Mouse (Mus musculus) thymus, adult 2 months (tissue): Measurements from ENCODE around the gene Hgd. TPM values are rescaled to one million over a fixed set of nuclear protein-coding genes. Genes with fewer than 3 reads are reported as not detected.

Experiments used
- DNase-seq: peaks from one replicate; pipeline ENCODE4 v3.0.0; 2021
- H3K27ac ChIP-seq: fragments of 200-500 bp; 2 replicates; pipeline ENCODE4 v1.5.1; 2012; ENCODE audit warnings: low read length, control low read depth; ENCODE audit not compliant: control insufficient read depth, insufficient read depth
- H3K27me3 ChIP-seq: fragments of 200-500 bp; 2 replicates; pipeline ENCODE4 v1.6.1; 2012; ENCODE audit warnings: mild to moderate bottlenecking, low read length, moderate library complexity, mixed read lengths; ENCODE audit not compliant: control insufficient read depth, insufficient read depth
- H3K36me3 ChIP-seq: fragments of 200-500 bp; 2 replicates; pipeline ENCODE4 v1.6.1; 2012; ENCODE audit warnings: mild to moderate bottlenecking, low read length, moderate library complexity; ENCODE audit not compliant: control insufficient read depth, insufficient read depth
- H3K4me1 ChIP-seq: fragments of 200-500 bp; replicated peaks from 2 replicates; pipeline ENCODE4 v1.6.1; 2012; ENCODE audit warnings: low read length; ENCODE audit not compliant: control insufficient read depth, insufficient read depth
- H3K4me3 ChIP-seq: fragments of 200-500 bp; 2 replicates; pipeline ENCODE4 v1.5.1; 2012; ENCODE audit warnings: mild to moderate bottlenecking, low read length, control low read depth, moderate library complexity; ENCODE audit not compliant: control insufficient read depth, insufficient read depth
- CTCF ChIP-seq: fragments of 200-500 bp; IDR thresholded peaks from 2 replicates; pipeline ENCODE4 v1.5.1; 2012; ENCODE audit warnings: mild to moderate bottlenecking, control low read depth, low read length, moderate library complexity, borderline replicate concordance; ENCODE audit not compliant: control insufficient read depth, poor library complexity, insufficient read depth; ENCODE audit errors: extremely low read depth
- POLR2A ChIP-seq: fragments of 200-500 bp; IDR thresholded peaks from 2 replicates; pipeline ENCODE4 v1.6.1; 2012; ENCODE audit warnings: mild to moderate bottlenecking, low read length, control low read depth, moderate library complexity; ENCODE audit not compliant: control insufficient read depth, poor library complexity, insufficient read depth; ENCODE audit errors: extremely low read depth
- WGBS: fragments of 180-500 bp; shearing (Covaris S2); methylation state at CpG from one replicate; pipeline ENCODE4 v1.1.7; 2018; 5-methylcytosine and 5-hydroxymethylcytosine counted together
- polyA plus RNA-seq: library from polyadenylated mRNA; depleted of rRNA; stranded (reverse); fragments of >200 nt; gene quantifications from 2 replicates; pipeline ENCODE4 v1.2.3, GENCODE M21; 2012; rRNA removed

The Hgd gene
- 0.54 and 1.4 TPM in 2 replicates for polyA plus RNA-seq

DNA sequence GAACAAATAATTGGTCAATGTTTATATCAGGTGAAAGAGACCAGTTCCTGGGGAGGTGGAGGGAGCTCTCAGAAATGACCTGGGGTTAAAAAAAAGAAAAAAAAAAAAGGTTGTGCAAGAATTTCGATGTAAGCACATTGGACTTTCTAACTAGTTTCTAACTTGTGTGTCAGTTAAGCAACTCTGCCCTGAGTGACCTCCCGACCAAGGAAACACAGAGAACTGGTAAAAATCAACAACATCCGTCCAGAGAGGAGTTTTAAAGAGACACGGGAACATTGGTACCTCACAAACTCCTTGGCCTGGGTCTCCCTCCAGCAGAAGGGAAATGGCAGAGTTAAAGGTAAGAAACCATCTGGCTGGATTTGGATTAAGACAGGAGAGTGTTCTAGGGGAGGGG lies at the start of gene Hgd:
Gene Hgd (plus strand): TSS at position 160 of the 400 bp plus-strand sequence.
- no peak for DNase-seq
- H3K27me3 ChIP-seq, result no peaks in the 10 kb centered on the region; the same call in 1 of the 2 replicates
- TF ChIP-seq POLR2A (no peak), CTCF (no peak)
- no peak within 1 kb of the TSS for H3K4me3 ChIP-seq
- H3K27ac ChIP-seq, result no peak within 1 kb of the TSS
- H3K4me1 ChIP-seq, result no peaks in the 10 kb centered on the region
- 83% methylated on average over 4 of the region's 4 CpGs for WGBS
- no peaks in the 10 kb centered on the region for H3K36me3 ChIP-seq

DNA sequence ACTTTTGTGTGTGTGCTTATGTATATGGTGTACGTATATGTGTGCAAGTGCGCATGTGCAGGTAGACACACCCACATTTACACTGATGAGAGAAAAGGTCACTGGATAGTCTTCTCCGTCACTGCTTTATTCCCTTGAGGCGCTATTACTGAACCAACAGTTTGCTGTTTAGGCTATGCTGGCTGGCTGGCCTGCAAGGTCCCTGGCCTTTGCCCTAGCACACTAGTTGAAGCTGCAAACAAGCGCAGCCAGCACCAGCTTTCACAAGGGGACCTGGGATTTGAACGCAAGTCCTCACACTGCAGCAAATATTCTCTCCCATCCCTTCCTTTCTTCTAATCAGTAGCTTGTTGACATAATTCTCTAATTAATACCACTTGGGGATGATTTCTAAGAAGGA lies 49.8 kb upstream of the Hgd start:
- no peaks in the 10 kb centered on the region for H3K27me3 ChIP-seq
- H3K4me1 ChIP-seq, result no peaks in the 10 kb centered on the region
- 98% methylated on average over 6 of the region's 6 CpGs for WGBS
- TF ChIP-seq CTCF (no peak), POLR2A (no peak)
- DNase-seq, result no peak
- H3K27ac ChIP-seq, result no peak overlapping the region
- no peak overlapping the region for H3K4me3 ChIP-seq
- H3K36me3 ChIP-seq, result peaks cover 2% of the 10 kb centered on the region; the same call in 1 of the 2 replicates

DNA sequence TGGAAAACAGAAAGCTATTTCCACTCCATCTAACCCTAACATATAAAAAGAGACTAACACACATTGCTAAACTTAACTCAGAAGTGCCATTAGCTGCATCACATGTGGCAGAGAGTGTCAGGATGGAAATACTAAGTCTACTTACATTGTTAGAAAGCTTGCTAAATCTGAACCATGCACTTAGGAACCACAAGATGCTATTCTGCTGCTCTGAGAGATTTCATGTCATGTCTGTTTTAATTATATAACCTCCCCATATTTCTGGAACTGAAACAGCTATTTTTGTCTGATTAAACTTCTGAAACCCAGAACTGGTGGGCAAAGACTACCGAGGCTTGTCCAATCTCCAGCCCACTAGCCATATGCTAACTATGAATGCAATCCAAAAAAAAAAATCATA lies 47.9 kb upstream of the Hgd start:
- Histone ChIP-seq H3K4me3 (no peak overlapping the region), H3K27ac (no peak overlapping the region), H3K4me1 (no peaks in the 10 kb centered on the region), H3K36me3 (peaks cover 3% of the 10 kb centered on the region; the same call in 1 of the 2 replicates), H3K27me3 (no peaks in the 10 kb centered on the region)
- WGBS, result 87% methylated on average over 1 of the region's 1 CpGs
- TF ChIP-seq POLR2A (no peak), CTCF (no peak)
- DNase-seq, result no peak

DNA sequence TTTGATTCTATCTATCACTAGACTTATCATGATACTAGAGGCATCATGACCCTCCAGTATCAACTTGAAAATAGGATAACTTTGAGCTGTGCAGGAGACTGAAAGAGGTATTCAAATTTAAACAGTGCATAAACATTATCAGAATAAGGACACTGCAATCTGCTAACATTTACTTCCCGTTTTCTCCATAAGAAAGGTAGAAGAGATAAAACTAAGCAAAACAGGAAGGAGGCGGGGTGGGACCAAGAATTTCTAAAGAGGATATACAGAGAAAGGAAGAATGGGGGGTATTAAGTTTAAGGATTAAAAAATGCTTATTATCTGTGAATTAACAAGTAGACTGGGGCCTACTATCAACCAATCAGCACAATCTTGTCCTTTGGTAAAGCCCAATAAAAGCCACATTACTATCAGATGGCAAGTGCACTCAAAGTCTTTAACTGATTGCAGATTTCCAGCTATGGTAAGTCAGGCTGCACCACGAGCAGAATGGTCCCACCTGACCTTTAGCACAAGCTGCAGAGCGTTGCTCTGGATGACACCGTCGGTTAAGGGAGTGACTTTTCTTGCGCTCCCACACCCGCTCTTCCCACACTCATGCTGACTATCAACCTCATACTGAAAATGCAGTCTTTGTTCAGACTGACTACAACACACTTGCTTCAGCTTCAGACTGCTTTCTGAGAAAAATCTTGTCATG lies 46.4 kb upstream of the Hgd start:
- H3K4me1 ChIP-seq, result no peaks in the 10 kb centered on the region
- H3K27me3 ChIP-seq, result no peaks in the 10 kb centered on the region
- no peak overlapping the region for H3K27ac ChIP-seq
- WGBS, result 80% methylated on average over 8 of the region's 8 CpGs
- peaks cover 3% of the 10 kb centered on the region; the same call in 1 of the 2 replicates for H3K36me3 ChIP-seq
- H3K4me3 ChIP-seq, result no peak overlapping the region
- TF ChIP-seq CTCF, result no peak
- no peak for TF ChIP-seq POLR2A
- DNase-seq, result no peak

DNA sequence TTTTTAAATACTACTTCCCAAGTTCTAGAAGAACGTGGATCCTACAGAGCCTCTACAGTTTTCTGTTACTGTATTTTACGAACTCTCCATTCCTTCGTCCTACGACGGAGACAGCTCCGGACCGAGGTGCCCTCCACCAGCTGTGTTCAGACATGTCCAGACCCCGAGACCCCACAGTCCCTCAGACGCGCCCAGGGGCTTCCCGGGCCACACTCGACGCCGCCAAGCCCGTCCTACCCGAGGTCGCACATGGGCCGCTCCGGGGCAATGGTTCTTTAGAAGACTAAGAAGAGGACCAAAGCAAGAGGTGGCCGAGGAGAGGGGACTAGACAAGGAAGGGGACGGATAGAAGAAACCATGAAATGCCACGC lies 40.7 kb upstream of the Hgd start:
- WGBS, result under 1% methylated on average over 22 of the region's 22 CpGs
- H3K36me3 ChIP-seq, result peaks cover 3% of the 10 kb centered on the region; the same call in 1 of the 2 replicates
- no peak for DNase-seq
- no peak for TF ChIP-seq POLR2A
- no peak overlapping the region for H3K27ac ChIP-seq
- H3K4me1 ChIP-seq, result peaks cover 7% of the 10 kb centered on the region
- H3K4me3 ChIP-seq, result peak overlapping the region; percentile 76
- H3K27me3 ChIP-seq, result no peaks in the 10 kb centered on the region

DNA sequence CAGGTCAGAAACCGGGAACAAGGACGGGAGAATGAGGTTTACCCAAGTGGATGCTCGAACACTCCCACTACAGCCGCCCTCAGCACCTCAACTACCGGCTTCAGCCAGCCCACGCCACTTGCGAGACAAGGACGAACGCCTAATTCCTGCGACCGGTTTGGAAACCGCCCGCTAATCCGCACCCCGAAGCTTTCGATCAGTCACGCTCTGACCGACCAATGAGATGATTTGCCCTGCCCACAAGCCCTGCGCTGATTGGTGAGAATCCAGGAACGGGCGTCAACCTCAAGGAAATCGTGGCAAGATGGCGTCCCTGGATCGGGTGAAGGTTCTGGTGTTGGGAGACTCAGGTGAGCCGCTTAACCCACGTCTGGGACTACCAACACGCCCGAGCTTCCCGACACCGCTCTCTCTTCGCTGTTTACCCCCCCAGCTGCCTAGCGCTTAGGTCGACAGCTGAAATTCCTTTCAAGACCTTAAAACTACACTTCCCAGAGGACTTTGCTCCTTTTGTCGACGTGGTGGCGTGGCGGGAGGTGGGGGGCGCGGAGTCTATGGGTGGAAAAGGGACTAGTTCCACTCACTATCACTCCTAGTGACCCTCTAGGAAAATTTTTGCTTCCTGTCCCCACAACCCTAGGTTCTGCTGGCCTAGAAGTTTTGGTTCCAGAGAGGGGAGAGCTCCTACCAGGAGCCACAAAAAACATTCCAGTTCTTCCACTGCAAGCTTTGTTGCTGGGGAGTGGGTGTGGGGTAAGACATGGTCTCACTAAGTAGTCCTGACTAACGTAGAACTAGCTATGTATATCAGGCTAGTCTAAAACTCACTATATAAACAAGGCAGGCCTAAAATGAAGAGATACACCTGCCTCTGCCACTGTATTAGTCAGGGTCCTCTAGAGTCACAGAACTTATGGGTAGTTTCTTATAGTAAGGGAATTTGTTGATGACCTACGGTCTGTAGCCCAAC lies 40.1 kb upstream of the Hgd start, which contains the start of the genes Gtf2e1 and Rabl3:
Gene Gtf2e1 (minus strand): TSS at position 179 of the 970 bp plus-strand sequence.
Gene Rabl3 (plus strand): TSS at position 275 of the 970 bp plus-strand sequence.
- peak within 1 kb of the TSS; percentile 76 for H3K4me3 ChIP-seq
- TF ChIP-seq CTCF (peak; percentile 48; the same call in 1 of the 2 replicates), POLR2A (peak; percentile 69)
- H3K36me3 ChIP-seq, result peaks cover 3% of the 10 kb centered on the region; the same call in 1 of the 2 replicates
- peak; percentile 97 for DNase-seq
- H3K27ac ChIP-seq, result peak within 1 kb of the TSS; percentile 52
- no peaks in the 10 kb centered on the region for H3K27me3 ChIP-seq
- peaks cover 7% of the 10 kb centered on the region for H3K4me1 ChIP-seq
- WGBS, result 3% methylated on average over 41 of the region's 41 CpGs
